Mouse (Mus musculus) kidney, postnatal 4 days (tissue): ENCODE results near the gene Pold2.
A peak's percentile ranks its signal among the peaks of the same experiment; 100 is the strongest.

ENCODE experiments used
- DNase-seq, 2 experiments: peaks; one replicate each; pipeline ENCODE4 v3.0.0; 2021; ENCODE audit warnings: mixed read lengths in 2 of 2

Gene Pold2

DNA sequence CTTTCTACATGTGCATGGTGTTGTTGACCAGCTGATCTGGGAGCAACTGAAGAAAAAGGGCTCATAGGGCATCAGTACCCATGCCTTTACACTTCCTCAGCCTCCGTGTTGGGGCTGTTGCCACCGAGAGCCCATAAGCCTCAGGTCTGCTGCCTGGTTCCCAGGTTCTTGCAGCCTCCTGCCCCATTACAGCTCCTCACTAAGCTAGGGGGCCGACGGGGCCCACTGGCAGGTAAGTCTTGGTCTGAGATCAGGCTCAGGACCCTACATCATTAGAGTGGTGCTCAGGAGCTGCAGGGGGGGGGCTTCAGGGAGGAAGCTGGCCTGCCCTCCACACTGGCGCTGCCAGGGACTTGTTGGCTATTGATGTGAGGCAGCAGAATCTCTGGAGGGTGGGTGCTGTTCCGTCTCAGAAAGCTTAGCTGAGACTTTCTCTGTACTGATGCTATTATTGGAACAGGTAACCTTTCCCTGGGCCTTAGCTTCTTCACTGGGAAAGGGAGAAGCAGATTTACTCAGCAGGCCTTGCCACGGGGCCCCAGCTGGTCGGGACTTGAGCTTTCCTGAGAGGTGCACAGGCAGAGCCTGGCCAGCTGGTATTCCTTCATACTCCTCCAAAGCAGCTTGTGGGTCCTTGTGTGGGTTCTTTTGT lies 21.5 kb downstream of the Pold2 start:
- DNase-seq, result no peak

DNA sequence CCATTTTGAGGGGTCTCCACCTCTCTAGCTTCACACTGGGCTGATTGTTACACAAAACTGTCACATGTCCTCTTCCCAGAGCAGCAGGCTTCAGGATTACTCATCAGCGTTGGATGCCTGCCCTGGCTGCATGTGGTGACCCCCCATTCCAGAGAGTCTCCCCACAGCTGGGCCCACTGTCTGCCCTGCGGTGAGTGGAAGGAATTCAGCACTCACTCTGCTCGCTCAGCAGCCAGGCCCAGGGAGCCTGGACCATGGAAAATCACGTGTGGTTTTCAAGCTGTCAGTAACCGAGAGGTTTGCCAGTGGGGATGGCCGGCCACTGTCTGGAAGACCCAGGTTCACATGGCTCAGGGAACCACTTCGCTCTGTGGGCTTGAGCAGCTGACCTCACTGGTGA lies 22.2 kb downstream of the Pold2 start:
- peak; percentile 63 to 73 for DNase-seq

DNA sequence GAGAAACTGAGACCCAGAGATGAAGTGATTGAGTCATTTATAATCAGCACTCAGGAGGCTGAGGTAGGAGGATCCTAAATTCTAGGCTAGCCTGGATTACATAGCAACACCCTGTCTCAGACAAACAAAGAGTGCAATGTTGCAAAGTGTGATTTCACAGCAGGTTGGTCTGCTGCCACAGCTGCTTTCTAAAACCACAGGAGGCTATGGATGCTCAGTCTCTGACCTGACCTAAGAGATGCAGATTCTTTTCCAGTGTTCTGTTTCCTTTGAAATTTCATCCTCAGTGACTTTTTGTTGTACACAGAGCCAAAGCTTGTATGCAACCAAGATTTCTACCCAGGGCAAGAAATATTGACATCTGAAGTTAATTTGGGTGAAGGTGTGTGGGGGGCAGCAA lies 22.6 kb downstream of the Pold2 start:
- DNase-seq, result no peak

DNA sequence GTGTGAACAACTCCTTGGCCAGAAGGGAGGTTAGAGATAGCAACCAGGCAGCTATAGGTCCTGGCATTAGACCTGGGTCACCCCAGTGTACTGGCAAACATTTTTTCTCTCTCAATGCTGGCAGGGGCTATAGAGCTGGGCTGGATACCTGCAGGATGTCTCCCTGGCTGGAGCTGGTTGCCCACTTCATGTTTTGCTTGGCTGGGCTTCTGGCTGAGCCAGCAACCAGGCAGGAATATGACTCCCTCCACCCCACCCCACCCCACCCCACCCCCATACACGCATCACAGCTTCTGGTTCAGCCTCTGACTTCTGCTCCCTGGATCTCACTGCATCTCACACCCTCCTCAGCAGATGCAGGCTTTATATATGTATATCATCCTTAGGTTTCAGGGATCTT lies 25.8 kb downstream of the Pold2 start:
- DNase-seq, result peak in 1 of 2 experiments; percentile 31

DNA sequence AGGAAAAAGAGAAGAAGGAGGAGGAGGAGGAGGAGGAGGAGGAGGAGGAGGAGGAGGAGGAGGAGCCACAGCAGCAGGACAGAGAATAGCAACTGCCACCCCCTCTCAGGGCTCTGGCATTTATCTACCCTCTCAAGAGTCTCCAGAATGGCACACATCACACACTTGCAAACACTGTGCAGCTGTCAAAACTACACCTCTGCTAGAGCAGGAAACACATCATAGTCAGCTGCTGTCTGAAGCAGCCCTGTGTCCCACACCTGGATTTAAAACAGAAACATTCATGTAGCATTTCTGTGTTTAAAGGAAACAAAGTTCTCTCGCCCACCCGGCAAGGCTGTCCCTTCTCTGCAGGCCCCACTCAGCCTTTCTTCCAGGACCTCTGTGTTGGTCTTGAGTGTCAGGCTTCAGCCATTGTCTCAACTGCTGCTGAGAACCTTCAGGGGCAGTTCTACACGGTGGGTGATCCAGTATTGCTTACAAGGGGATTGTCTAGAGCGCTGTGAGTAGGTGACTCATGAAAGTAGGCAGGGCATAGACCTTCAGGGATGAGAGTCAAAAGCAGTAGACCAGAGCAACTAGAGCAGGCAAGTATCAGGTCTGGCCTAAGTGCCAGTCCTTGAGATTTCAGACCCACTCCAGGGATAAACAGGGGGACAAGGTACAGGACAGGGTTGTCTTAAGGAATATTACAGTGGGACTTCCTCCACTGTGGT lies 26.9 kb downstream of the Pold2 start:
- DNase-seq, result no peak

DNA sequence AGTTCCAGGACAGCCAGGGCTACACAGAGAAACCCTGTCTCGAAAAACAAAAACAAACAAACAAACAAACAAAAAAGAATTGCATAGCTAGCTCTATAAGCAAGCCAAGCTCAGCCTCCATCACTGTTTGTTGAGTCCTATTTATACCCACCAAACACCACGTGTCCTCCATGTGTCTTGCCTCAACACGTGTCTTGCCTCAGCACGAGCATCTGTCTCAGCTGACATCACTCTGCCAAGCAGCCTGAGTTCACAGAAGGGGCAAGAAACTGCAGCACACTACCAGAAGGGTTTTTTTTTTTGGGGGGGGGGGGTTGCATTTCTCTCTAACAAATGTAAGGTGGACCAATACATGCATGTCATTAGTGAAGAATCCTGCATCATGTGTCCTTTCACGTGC lies 27.6 kb downstream of the Pold2 start:
- no peak for DNase-seq

DNA sequence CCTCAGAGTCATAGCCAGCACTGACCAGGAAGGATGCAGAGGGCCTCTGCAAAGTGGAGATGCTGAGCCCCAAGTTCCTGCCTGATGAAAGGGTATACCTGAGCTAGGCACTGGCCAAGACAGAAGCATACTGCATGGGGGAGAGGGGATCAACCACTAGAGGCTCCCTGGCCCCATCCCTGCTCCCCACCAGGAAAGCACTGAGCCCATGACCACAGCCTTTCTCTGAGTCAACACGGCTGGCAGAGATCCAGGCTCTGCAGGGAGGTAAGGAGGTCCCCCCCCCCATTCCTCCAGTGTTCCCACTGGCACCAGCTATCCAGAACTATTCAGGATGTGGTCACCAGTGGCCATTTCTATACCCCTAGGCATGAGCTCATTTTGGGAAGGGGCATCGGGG lies 28.8 kb downstream of the Pold2 start:
- peak; percentile 41 to 49 for DNase-seq

DNA sequence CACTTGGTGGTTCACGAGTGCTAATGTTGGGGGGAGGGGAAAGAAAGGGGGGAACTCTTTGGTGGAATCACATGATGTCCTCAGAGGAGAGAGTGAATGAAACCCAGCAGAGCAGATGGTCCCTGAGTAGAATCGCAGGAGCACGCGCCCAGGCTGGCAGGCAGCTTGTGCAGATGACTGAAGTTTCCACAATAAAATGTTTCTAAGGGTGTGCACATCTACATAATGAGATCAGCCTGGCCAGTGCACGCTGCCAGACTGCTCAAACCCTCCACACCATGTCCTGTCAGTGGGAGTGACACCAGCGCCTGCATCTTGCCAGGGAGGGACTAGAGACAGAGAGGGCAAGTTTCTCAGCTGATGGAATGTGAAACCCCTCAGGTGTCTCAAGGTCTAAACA lies 29.4 kb downstream of the Pold2 start:
- peak in 1 of 2 experiments; percentile 5 for DNase-seq

DNA sequence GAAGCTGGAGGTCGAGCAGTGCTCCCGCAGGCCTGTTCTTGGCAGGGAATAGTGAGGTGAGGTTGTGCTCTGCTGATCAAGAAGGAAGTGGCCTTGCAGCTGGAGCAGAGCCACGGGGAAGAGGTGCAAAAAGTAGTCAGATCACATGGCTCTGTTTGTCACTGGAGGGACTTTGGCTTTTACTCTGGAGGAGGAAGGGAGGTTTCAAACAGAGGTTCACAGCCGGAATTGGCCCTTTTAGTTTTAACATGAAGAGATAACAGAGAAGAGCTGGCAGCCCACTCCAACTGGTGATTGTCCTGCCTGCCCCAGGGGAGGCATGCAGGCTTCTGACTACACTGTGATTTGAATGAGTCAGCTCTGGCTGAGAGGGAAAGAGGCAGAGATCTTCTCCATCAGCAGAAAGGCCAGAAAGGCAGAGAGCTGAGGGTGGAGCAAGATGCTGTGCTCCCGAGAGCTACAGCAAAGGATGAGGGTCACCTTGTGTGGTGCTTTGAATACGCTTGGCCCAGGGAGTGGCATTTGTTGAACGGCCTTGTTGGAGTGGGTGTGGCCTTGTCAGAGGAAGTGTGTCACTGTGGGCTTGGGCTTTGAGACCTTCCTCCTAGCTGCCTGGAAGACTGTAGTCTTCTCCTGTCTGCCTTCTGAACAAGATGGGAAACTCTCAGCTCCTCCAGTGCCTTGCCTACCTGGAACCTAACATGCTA lies 31.3 kb downstream of the Pold2 start:
- peak; percentile 48 to 68 for DNase-seq

DNA sequence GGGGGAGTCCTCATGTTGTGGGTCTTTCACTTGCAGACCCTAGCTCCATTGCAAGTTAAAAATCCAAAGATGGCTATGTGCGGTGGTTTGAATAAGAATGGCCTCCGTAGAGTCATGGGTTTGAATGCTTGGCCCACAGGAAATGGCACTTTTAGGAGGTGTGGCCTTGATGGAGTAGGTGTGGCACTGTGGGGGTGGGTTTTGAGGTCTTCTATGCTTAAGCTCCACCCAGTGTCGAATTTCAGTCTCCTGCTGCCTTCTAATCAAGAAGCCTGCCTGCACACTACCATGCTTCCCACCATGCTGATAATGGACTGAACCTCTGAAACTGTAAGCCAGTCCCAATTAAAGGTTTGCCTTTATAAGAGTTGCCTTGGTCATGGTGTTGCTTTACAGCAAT lies 35.0 kb downstream of the Pold2 start:
- DNase-seq, result no peak

DNA sequence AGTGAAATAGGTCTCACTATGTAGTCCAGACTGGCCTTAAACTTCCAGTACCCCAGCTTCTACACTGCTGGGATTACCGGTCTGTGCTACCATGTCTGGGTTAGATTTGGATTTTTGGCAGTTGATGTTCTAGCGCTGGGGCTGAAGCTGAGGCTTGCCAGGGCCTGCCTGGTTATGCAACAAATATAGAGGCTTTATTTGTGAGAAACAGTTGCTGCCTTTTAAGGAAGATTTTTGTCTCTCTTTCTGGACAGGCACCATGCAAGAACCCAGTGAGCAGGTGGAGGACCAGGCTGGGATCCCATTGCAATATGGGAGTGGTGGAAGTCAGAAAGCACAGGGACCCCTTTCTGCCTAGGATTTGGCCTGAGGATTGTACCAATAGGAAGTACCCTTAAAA lies 36.3 kb downstream of the Pold2 start:
- DNase-seq, result no peak

DNA sequence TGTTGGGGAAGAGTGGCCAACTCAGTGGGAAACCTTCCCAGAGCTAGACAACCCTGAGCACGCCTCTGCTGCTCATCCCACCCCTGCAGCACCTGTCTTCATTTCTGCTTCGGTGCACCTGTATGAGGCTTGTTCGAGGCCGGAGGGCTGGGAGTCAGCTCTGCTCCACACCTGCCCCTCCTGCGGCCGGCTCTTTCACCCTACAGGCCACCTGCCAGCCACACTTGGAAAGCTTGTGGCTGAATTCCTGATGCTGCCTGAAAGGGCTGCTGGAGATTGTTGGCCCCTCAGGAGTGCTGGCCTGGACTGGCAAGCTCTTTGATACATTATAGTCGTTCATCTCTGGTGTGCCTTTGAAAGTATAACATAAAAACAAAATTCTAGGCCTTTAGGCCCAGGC lies 37.7 kb downstream of the Pold2 start:
- no peak for DNase-seq

DNA sequence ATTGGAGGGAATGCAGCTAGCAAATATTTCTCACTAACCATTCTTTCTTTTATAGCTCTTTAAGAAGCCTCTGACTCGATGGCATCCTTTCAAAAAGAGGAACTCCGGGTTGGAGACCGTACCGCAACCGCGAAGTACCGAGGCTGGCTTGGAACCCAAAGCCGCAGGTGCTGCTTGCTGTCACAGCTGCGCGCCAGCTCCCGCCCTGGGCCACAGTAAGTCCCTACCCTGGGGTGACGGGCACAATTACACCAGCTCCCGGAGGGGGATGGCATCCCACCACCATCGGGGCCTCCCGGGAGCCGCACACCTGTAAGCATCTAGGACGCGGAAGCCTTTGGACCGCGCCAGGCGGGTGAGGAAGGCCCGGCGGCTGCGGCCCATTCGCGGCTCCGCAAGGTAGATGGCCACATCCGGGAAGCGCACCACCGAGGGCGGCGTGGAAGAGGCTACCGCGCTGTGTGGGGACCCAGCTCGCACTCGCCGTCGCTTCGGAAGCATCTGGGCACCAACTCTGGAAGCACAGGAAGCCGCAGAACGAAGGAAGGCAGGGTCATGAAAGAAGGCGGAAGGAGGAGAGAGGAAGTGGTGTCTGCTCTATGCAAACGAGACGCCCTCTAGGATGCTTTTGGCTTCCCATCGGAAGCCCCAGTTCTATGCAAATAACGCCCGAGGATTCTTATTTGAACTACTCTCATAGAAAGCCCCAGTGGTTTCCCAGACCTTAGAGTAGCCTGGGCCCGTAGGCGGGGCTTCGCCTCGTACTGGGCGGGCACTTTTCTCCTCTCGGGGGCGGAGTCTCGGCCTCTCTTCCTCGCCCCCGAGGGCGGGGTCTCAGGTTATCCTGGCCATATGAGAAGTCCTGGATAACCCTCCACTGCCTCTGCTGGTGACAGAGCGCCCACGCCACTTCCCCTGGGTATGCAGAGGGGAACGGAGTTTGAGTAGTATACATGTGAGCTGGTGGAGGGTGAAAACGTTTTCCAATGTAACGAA lies 40.5 kb downstream of the Pold2 start, which contains the start of gene Polm:
Polm (minus strand) TSS at position 766 of the 996 bp plus-strand sequence.
- DNase-seq, result peak; percentile 97

DNA sequence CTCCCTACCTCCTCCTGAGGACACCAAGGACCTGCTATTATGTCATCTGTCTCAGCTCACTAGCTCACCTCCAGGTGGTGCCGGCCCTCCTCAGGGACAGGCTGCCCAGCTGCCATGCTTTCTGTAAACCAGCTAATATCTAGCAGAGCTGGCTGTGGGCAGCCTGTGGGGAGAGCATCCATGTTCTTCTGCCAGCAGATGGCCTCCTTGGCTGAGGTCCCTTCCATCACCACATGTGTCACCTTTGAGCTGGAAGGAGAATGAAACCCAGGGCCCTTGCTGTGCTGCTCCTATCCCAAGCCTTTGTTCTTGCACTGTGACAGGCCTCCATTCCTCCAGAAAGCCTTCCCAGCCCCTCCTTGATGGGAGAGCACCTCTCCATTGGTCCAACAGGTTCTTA lies 42.0 kb downstream of the Pold2 start:
- peak; percentile 41 to 58 for DNase-seq

DNA sequence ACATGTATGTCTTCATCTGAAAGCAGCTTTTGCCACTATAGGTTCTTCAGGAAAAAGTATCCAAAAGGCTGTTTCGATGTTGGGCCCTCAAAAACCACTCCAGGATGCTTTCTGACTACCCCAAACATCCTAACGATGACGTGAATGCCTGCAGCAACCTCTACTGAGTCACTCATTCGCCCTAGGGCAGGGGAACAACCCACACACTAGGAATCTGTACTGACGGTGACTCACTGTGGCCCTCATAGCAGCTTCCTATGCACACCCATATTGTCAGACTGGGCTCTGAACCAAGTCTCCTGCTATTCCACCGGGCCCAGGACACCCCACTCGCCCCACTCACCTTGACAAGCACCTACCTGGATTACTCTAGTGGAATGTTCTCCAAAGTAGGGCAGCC lies 43.0 kb downstream of the Pold2 start:
- no peak for DNase-seq

DNA sequence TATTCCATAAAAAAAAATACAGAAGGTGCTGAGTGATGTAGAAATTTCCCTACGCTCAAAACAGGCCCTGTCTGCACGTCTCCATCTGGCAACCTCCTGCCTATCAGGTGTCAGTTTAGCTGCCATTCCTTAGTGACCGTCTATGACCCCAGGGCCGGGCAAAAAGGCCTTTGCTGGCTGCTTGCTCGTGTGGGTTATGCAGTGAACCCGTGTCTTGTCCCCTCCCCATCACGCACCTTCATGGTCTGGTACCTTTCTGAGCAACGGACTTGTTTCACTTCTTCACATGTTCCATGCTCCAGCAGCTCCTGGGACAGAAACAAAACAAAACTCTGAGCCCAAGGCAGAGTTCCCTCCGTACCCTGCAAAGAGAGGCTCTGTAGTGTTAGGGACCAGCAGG lies 43.6 kb downstream of the Pold2 start:
- no peak for DNase-seq

DNA sequence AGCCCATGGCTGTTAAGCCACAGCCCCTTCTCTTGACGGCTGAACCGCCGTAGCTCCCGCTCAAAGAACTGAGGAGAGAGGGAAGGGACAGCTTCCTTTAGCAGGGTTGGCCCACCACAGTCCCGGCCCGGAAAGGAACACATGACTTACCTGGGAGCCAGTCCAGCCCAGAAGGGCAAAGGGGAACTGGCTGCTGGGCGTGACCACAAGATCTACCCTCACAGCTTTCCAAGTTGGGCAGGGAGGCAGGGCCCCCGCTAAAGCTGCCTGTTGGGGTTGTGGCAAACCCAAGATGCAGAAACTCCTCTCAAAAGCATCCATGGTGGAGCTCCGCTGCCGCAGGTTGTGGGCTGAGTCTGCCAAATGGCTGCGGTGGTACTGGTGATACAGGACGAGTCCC lies 48.8 kb downstream of the Pold2 start:
- DNase-seq, result no peak

DNA sequence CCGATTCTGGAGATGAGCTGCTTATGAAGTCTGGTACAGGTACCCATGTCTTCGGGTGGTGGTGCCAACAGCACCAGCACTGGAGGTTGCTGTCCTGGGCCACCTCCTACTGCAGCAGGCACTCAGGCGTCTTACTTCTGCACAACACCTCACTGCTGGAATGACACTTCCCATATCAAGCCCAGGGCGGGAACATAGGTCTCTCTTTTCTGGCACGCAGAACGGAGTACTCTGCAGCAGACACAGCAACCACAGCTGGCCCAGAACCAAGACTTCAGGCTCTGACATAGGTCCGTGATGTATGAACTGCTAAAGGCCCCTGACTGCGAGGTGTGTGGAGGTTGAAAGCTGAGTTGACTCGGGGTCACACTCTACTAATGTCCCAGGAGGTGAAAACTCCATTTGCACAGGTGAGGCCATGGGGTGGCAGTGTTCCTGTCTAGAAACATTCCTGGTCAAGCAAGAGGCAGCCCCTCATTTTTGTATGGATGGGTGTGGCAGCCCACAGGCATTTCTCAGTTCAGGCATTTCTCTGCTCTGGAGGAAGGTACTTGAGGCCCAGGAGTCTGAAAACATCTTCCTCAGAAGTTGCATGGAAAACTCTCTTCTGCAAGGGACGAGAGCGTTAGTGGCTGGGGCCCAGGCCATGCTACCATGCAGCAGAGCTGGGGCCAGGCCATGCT lies 49.4 kb downstream of the Pold2 start:
- no peak for DNase-seq

DNA sequence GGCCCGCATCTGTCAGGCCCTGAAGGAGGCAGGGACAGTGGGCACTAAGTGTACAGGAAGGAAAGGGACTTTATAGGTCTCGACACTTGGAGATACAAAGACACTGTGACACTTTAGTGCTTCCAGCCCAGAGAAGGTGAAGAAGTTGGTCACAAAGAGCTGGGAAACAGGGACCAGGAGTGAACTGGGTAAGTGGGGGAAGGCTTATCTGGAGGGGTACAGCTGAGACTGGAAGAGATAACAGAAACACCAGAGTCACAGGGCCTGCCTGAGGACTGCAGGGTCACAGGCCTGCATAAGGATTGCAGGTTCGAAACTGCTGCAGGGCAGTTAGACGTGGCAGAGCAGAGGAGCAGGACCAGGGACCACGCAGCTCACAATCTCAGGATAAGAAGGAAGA lies 50.2 kb downstream of the Pold2 start:
- no peak for DNase-seq

DNA sequence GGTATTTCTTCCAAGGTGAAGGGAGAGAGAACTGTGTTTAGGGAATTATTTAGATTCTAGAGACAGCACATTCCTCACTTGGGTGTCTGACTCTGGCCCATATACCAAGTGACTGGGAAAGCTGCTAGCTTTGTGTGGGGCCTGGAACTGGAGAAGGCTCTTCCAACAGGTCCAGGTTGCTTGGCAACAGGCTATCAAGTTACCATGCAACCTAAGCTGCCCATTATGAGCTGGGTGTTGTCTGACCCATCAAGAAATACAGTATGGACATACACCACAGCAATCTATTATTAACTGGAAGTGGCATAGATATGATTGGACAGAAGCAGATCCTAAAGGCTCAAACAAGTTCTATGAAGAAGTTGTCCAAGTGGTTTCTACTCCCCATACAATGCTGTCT lies 52.7 kb downstream of the Pold2 start:
- no peak for DNase-seq
